Mouse (Mus musculus) midbrain, embryonic 14.5 days (tissue): ENCODE measurements around the gene Ddx31. TPM values are rescaled to one million over a fixed set of nuclear protein-coding genes. Genes with fewer than 3 reads are reported as not detected.

Source experiments
- ATAC-seq: fragments of 200-750 bp; cut with Nextera tagmentation; 2 replicates; pipeline ENCODE4 v1.8.0; 2017; ENCODE audit warnings: moderate number of reproducible peaks, moderate library complexity; ENCODE audit not compliant: low FRiP score, low TSS enrichment
- DNase-seq: peaks from one replicate; pipeline ENCODE4 v3.0.0-alpha.2; 2015
- H3K27ac ChIP-seq: fragments of 300-500 bp; sonication (generic); replicated peaks from 2 replicates; pipeline ENCODE4 v1.5.1; 2014; ENCODE audit warnings: mild to moderate bottlenecking, low read depth, low read length, moderate library complexity
- H3K27me3 ChIP-seq: fragments of 300-500 bp; sonication (generic); 2 replicates; pipeline ENCODE4 v1.6.1; 2014; ENCODE audit warnings: low read length, control low read depth, mixed read lengths; ENCODE audit not compliant: control insufficient read depth, insufficient read depth
- H3K36me3 ChIP-seq: fragments of 300-500 bp; sonication (generic); 2 replicates; pipeline ENCODE4 v1.6.1; 2014; ENCODE audit warnings: low read length, control low read depth; ENCODE audit not compliant: control insufficient read depth, insufficient read depth
- H3K4me1 ChIP-seq: fragments of 300-500 bp; sonication (generic); 2 replicates; pipeline ENCODE4 v1.6.1; 2014; ENCODE audit warnings: mild to moderate bottlenecking, antibody characterized with exemption, low read length, control low read depth; ENCODE audit not compliant: control insufficient read depth, insufficient read depth
- H3K4me2 ChIP-seq: fragments of 300-500 bp; sonication (generic); 2 replicates; pipeline ENCODE4 v1.6.1; 2014; ENCODE audit warnings: mild to moderate bottlenecking, low read length, moderate library complexity
- H3K4me3 ChIP-seq: fragments of 300-500 bp; sonication (generic); replicated peaks from 2 replicates; pipeline ENCODE4 v1.5.1; 2014; ENCODE audit warnings: low read depth, low read length
- H3K9ac ChIP-seq: fragments of 300-500 bp; sonication (generic); replicated peaks from 2 replicates; pipeline ENCODE4 v1.6.1; 2014; ENCODE audit warnings: mild to moderate bottlenecking, low read length, moderate library complexity
- H3K9me3 ChIP-seq: fragments of 300-500 bp; sonication (generic); 2 replicates; pipeline ENCODE4 v1.6.1; 2016; ENCODE audit warnings: low read length, control low read depth, mixed read lengths; ENCODE audit not compliant: control insufficient read depth
- WGBS: fragments of 180-500 bp; shearing (Covaris S2); extraction: QIAGEN DNeasy Blood & Tissue Kit; methylation state at CpG from one replicate; pipeline ENCODE4 v1.1.7; 2014; 5-methylcytosine and 5-hydroxymethylcytosine counted together
- polyA plus RNA-seq: library from polyadenylated mRNA; unstranded; fragments of >200 nt; fragmentation: Nextera tagmentation; extraction: Ambion mirVana; gene quantifications from 2 replicates; pipeline ENCODE4 v1.2.1, GENCODE M21; 2014

Ddx31 gene
- polyA plus RNA-seq, 1 experiment from 2014 or later: 14.4 TPM

DNA sequence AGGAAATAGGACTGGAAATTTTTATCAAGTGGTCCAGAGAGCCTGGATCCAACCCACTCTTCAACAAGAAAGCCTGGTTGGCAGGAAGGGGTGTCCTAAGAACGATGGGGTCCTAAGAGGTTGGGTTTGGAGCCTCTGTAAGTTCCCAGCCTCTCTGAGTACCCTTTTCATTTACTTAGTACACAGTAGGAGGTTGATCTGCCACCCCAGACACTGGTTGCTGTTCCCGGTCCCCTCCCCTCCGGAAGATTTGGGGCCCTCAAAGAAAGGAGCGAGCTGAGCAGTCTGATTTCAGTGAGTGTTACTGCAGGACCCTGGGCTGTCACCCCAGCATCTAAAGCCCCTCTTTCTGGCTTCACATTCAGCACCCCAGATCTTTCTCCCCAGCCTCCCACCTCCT, 78.8 kb downstream of the Ddx31 start:
- H3K4me2 ChIP-seq: peak overlapping the region; percentile 54
- H3K36me3 ChIP-seq: no peaks in the 10 kb centered on the region
- H3K9me3 ChIP-seq: no peaks in the 10 kb centered on the region
- ATAC-seq: no peak
- no peak overlapping the region for H3K9ac ChIP-seq
- DNase-seq: no peak
- H3K4me3 ChIP-seq: no peak overlapping the region
- 0 out of 2 replicates have a peak, but pooled peaks cover 4% of the 10 kb centered on the region for H3K4me1 ChIP-seq
- no peak overlapping the region for H3K27ac ChIP-seq
- WGBS: 0% methylated on average over 4 of the region's 4 CpGs
- H3K27me3 ChIP-seq: peaks cover 71% of the 10 kb centered on the region

DNA sequence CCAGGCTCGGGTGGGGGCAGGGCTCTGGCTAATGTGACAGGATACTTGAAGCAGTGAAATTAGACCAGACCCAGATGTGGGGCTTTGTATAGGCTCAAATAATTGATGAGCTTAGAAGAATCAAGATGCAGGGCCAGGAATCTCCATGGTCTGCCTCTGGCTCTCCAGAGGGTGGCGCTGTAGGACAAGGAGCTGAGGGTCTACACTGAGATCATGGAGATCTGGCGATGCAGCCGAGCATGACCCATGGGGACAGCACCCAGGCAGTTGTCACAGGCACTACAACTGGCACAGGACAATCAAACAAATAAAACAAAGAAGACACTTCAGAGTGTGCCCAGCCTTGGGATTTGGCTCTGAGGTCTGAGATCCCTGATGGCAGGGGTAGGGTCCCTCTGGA, 83.7 kb downstream of the Ddx31 start:
- Histone ChIP-seq H3K9ac (no peak overlapping the region), H3K9me3 (no peaks in the 10 kb centered on the region), H3K36me3 (no peaks in the 10 kb centered on the region), H3K27me3 (peaks cover 34% of the 10 kb centered on the region), H3K4me1 (0 out of 2 replicates have a peak, but pooled peaks cover 3% of the 10 kb centered on the region), H3K27ac (no peak overlapping the region), H3K4me2 (no peak overlapping the region), H3K4me3 (no peak overlapping the region)
- ATAC-seq: peak; percentile 48; the same call in 1 of the 2 replicates
- peak; percentile 87 for DNase-seq
- 0% methylated on average over 4 of the region's 4 CpGs for WGBS

DNA sequence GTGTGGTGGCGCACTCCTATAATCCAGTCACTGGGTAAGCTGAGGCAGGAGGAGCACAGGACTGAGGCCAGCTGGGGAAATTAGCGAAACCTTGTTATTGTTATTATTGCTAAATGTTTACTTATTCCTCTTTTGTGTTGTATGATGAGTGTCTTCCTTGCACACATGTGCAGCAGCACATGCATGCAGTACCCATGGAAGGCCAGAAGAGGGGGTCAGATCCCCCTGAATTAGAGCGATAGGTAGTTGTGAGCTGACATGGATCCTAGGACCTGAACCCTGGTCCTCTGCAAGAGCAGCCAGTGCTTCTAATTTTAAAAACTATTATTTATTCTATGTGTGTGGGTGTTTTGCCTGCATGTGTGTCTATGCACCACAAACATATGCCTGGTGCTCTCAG, 90.4 kb downstream of the Ddx31 start:
- no peaks in the 10 kb centered on the region for H3K9me3 ChIP-seq
- H3K4me2 ChIP-seq: no peak overlapping the region
- peaks cover 6% of the 10 kb centered on the region; the same call in 1 of the 2 replicates for H3K4me1 ChIP-seq
- no peaks in the 10 kb centered on the region for H3K27me3 ChIP-seq
- H3K27ac ChIP-seq: no peak overlapping the region
- ATAC-seq: no peak
- no peaks in the 10 kb centered on the region for H3K36me3 ChIP-seq
- no peak for DNase-seq
- no peak overlapping the region for H3K4me3 ChIP-seq
- no peak overlapping the region for H3K9ac ChIP-seq
- 98% methylated on average over 3 of the region's 3 CpGs for WGBS

DNA sequence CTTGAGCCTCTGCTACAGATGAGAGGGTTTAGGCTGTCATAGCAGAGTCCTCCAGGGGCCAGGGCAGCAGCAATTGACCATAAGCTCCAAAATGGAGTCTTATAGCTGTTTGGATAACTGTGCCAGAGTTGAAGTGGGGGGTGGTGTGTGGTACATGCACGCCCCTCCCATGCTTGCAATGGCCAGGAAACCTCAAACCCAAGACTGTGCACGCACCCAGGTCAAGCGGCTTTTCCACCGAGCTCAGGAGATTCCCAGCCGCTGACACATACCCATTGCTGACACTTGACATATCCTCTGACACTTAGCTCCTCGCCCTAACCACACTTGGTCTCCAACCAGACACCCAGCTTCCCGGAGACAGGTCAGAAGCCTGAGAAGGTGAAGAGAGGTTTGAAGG, 98.8 kb downstream of the Ddx31 start:
- no peak overlapping the region for H3K4me2 ChIP-seq
- no peak overlapping the region for H3K27ac ChIP-seq
- no peak overlapping the region for H3K4me3 ChIP-seq
- DNase-seq (no peak), ATAC-seq (no peak)
- no peaks in the 10 kb centered on the region for H3K27me3 ChIP-seq
- no peaks in the 10 kb centered on the region for H3K9me3 ChIP-seq
- H3K9ac ChIP-seq: no peak overlapping the region
- H3K4me1 ChIP-seq: peaks cover 18% of the 10 kb centered on the region
- no peaks in the 10 kb centered on the region for H3K36me3 ChIP-seq
- 84% methylated on average over 7 of the region's 7 CpGs for WGBS

DNA sequence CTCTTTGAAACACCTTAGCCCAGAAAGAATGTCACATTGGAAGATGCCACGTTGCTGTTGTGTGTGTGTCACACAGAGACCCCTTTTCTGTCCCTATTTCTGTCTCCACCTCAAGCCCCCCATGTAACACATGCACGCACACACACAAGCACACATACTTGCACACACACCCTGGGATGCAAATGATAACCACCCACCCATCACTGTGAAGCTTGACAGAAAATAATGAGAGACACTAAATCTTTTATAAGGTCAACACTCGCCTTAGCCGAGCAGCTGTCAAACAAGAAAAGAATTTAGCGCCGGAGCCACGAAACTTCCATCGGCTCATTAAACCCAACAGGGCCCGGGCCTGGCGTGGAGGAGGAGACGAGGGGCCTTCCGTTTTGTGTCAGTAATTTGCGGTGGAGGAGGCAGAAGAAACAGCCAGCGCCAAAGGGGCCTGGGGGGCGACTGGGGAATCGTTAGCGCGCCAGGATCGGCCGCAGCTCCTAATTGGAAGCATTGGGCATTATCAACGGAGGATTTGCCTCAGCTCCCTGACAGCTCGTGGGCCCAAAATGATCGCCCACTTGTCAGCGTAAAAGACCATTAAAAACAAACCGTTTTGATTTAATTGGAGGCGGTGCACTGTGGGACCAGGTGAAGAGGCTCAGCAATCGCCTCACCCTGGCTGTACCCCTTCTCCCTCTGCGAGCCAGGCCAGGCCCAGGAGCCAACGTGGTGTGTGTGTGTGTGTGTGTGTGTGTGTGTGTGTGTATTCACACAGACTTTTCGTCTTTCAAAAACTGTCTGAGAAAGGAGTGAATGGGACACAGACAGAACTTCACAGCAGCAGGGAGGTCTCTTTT, 103.7 kb downstream of the Ddx31 start:
- H3K27ac ChIP-seq: peak overlapping the region; percentile 71
- ATAC-seq: peak; percentile 55; the same call in 1 of the 2 replicates

DNA sequence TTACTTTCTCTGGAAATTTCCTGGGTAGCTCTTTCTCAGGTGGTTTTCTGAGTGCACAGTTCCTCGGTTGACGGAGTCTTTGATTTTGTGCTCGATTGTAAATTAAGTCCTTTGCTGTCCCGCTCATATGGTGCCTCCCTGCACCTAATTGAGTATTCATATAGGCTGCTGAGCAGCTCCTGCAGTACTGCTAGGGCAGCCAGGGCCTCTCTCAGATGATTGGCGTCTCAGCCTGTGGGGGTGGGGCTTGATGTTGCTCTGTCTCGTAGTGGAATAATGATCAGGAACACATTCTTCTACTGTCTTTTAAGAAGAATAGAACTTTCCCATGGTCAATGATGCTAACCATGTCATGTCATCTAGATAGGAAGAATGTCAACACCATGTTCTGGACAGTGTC, 105.2 kb downstream of the Ddx31 start:
- DNase-seq (peak; percentile 68), ATAC-seq (no peak)
- WGBS: 23% methylated on average over 6 of the region's 6 CpGs
- H3K36me3 ChIP-seq: no peaks in the 10 kb centered on the region
- H3K9me3 ChIP-seq: no peaks in the 10 kb centered on the region
- H3K4me3 ChIP-seq: no peak overlapping the region
- peak overlapping the region; percentile 6; the same call in 1 of the 2 replicates for H3K4me2 ChIP-seq
- H3K27me3 ChIP-seq: no peaks in the 10 kb centered on the region
- peaks cover 28% of the 10 kb centered on the region for H3K4me1 ChIP-seq
- no peak overlapping the region for H3K9ac ChIP-seq
- H3K27ac ChIP-seq: peak overlapping the region; percentile 71; the same call in 1 of the 2 replicates

More for the DNA sequence above, 103.7 kb downstream of the Ddx31 start:
- WGBS: 20% methylated on average over 30 of the region's 30 CpGs
- Histone ChIP-seq H3K9ac (no peak overlapping the region), H3K36me3 (no peaks in the 10 kb centered on the region), H3K4me2 (peak overlapping the region; percentile 18), H3K9me3 (no peaks in the 10 kb centered on the region), H3K4me1 (peaks cover 30% of the 10 kb centered on the region), H3K27me3 (no peaks in the 10 kb centered on the region), H3K4me3 (no peak overlapping the region)
- DNase-seq: peak; percentile 79

DNA sequence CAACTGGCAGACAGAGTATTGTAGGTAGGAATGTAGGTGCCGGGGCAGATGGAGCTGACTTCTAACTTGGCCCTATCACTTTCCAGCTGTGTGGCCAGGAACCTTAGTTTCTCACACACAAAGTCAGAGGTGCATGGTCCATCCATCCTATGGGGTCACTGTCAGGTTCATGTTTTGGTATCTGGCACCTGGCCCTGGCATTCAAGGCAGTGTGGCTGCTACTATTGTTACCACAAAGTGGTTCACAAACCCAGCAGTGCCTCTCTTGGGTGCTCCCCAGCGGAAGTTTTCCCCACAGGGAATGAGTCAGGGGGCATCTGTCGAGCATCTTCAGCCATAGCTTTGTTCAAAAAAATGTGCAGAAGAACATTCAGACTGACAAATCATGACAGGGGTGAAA, 106.1 kb downstream of the Ddx31 start:
- H3K27ac ChIP-seq: no peak overlapping the region
- H3K9ac ChIP-seq: no peak overlapping the region
- H3K9me3 ChIP-seq: no peaks in the 10 kb centered on the region
- DNase-seq (no peak), ATAC-seq (no peak)
- 79% methylated on average over 3 of the region's 3 CpGs for WGBS
- peaks cover 28% of the 10 kb centered on the region for H3K4me1 ChIP-seq
- no peak overlapping the region for H3K4me2 ChIP-seq
- H3K36me3 ChIP-seq: no peaks in the 10 kb centered on the region
- no peaks in the 10 kb centered on the region for H3K27me3 ChIP-seq
- no peak overlapping the region for H3K4me3 ChIP-seq

DNA sequence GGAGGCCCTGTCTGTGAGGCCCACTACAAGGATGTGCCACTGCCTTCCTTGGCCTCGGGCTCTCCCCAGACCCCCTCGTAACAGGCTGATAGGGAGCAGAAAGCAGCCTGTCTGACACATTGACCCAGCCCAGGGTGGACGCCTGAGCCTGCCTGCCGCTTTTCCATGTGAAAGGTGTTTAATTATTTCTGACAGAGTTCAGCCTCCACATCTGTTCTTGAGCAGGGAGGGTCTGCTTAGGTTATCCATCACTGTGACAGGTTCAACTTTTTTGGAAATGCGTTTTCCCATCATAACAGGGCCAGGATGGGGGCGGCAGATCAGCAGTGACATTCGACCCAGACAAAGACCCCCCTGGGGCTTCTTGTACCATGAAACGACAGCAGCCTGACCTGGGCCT, 112.8 kb downstream of the Ddx31 start:
- H3K27ac ChIP-seq: no peak overlapping the region
- no peaks in the 10 kb centered on the region for H3K4me1 ChIP-seq
- no peak overlapping the region for H3K4me2 ChIP-seq
- H3K4me3 ChIP-seq: no peak overlapping the region
- ATAC-seq (no peak), DNase-seq (no peak)
- H3K9me3 ChIP-seq: no peaks in the 10 kb centered on the region
- no peak overlapping the region for H3K9ac ChIP-seq
- H3K27me3 ChIP-seq: no peaks in the 10 kb centered on the region
- H3K36me3 ChIP-seq: no peaks in the 10 kb centered on the region
- 41% methylated on average over 8 of the region's 8 CpGs for WGBS

DNA sequence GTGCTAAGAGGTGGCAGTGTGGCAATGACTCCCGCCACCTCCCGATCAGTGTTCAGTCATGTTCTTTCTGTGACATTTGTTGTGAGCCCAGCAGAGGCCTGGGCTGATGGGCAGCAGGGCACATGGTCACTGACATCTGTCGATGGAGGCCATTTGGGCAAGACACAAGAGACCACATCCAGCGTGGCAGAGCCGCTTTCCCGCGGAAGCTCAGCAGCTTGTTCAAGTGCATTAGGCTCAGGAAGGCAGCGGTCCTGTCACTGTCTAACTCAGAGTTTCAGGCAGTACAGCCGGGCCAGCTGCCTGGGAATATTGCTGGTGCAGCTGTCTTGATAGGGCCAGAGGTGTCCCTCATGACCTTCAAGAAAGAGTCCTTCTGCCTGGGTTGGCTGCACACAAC, 114.4 kb downstream of the Ddx31 start:
- no peak overlapping the region for H3K4me2 ChIP-seq
- no peaks in the 10 kb centered on the region for H3K9me3 ChIP-seq
- DNase-seq (no peak), ATAC-seq (no peak)
- no peak overlapping the region for H3K27ac ChIP-seq
- no peaks in the 10 kb centered on the region for H3K4me1 ChIP-seq
- no peaks in the 10 kb centered on the region for H3K36me3 ChIP-seq
- H3K9ac ChIP-seq: no peak overlapping the region
- H3K27me3 ChIP-seq: no peaks in the 10 kb centered on the region
- 81% methylated on average over 9 of the region's 9 CpGs for WGBS
- no peak overlapping the region for H3K4me3 ChIP-seq
